Mouse (Mus musculus) midbrain, embryonic 16.5 days (tissue): Measurements from ENCODE around the gene Map3k10. TPM values are rescaled to one million over a fixed set of nuclear protein-coding genes. Genes with fewer than 3 reads are reported as not detected.

ENCODE experiments used
- ATAC-seq: fragments of 200-750 bp; cut with Nextera tagmentation; 2 replicates; pipeline ENCODE4 v1.8.0; 2017; ENCODE audit warnings: moderate TSS enrichment
- H3K27ac ChIP-seq: fragments of 300-500 bp; sonication (generic); 2 replicates; pipeline ENCODE4 v1.5.1; 2014; ENCODE audit warnings: mild to moderate bottlenecking, low read length, mixed read lengths
- H3K27me3 ChIP-seq: fragments of 300-500 bp; sonication (generic); 2 replicates; pipeline ENCODE4 v1.6.1; 2014; ENCODE audit warnings: low read depth, low read length, mixed read lengths; ENCODE audit not compliant: control insufficient read depth, insufficient read depth
- H3K36me3 ChIP-seq: fragments of 300-500 bp; sonication (generic); 2 replicates; pipeline ENCODE4 v1.6.1; 2014; ENCODE audit warnings: mild to moderate bottlenecking, low read length, moderate library complexity, mixed read lengths; ENCODE audit not compliant: control insufficient read depth, insufficient read depth
- H3K4me1 ChIP-seq: fragments of 300-500 bp; sonication (generic); 2 replicates; pipeline ENCODE4 v1.6.1; 2014; ENCODE audit warnings: mild to moderate bottlenecking, low read length, mixed read lengths; ENCODE audit not compliant: control insufficient read depth, insufficient read depth
- H3K4me2 ChIP-seq: fragments of 300-500 bp; sonication (generic); 2 replicates; pipeline ENCODE4 v1.6.1; 2014; ENCODE audit warnings: mild to moderate bottlenecking, low read length, mixed read lengths
- H3K4me3 ChIP-seq: fragments of 300-500 bp; sonication (generic); 2 replicates; pipeline ENCODE4 v1.5.1; 2014; ENCODE audit warnings: low read depth, mild to moderate bottlenecking, low read length, moderate library complexity, mixed read lengths
- H3K9ac ChIP-seq: fragments of 300-500 bp; sonication (generic); 2 replicates; pipeline ENCODE4 v1.6.1; 2014; ENCODE audit warnings: low read depth, low read length, mixed read lengths
- H3K9me3 ChIP-seq: fragments of 300-500 bp; sonication (generic); replicated peaks from 2 replicates; pipeline ENCODE4 v1.6.1; 2014; ENCODE audit warnings: mild to moderate bottlenecking, low read length, mixed read lengths; ENCODE audit not compliant: control insufficient read depth, poor library complexity, severe bottlenecking
- WGBS: fragments of 180-500 bp; shearing (Covaris S2); extraction: QIAGEN DNeasy Blood & Tissue Kit; methylation state at CpG from one replicate; pipeline ENCODE4 v1.1.7; 2014; 5-methylcytosine and 5-hydroxymethylcytosine counted together
- polyA plus RNA-seq: library from polyadenylated mRNA; unstranded; fragments of >200 nt; fragmentation: Nextera tagmentation; extraction: Ambion mirVana; gene quantifications from 2 replicates; pipeline ENCODE4 v1.2.1, GENCODE M21; 2015

Gene Map3k10
- polyA plus RNA-seq, 1 experiment from 2014 or later, result 16.9 TPM

DNA sequence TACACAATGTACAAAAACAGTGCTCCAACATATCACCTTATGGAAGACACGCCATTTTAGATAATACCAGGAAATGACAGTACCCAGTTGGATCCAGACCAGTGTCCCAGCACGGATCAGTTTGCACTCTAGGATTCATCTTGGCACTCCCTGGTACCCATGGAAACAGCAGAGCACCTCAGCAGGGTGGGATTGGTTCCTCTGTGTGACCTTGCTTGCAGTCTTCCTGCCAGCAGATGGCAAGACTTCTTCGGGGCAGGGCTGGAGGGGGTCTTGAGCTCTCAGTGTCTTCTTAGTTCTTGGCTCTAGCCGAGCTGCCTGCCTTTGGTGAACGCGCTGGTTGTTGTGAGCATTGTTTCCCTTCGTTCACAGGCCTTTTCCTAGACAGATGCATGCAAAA is 46.7 kb downstream of the Map3k10 start:
- Histone ChIP-seq H3K4me3 (no peak overlapping the region), H3K27me3 (no peaks in the 10 kb centered on the region), H3K4me1 (no peaks in the 10 kb centered on the region), H3K4me2 (no peak overlapping the region), H3K9ac (no peak overlapping the region), H3K9me3 (no peaks in the 10 kb centered on the region), H3K36me3 (peaks cover 17% of the 10 kb centered on the region), H3K27ac (no peak overlapping the region)
- ATAC-seq, result no peak
- 81% methylated on average over 7 of the region's 7 CpGs for WGBS

DNA sequence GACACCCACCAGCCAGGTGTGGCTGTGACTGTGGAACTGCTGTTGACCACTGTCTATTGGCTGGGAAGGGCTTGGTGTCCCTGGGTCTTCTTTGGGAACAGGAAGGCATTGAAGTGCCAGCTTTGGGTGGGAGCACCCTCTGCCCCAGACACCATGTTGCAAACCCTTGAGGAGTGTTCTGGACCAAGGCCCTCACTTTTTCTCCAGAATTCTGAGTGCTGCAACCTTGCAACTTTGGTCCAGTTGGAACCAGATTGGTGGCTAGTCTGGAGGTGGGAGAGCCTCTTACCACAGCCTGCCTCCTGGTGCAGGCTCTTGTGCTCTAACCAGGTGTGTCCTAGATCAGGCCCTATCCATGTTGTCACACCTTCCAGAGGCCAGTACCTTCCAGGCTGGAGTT is 49.4 kb downstream of the Map3k10 start:
- Histone ChIP-seq H3K27me3 (no peaks in the 10 kb centered on the region), H3K27ac (no peak overlapping the region), H3K4me3 (no peak overlapping the region), H3K9ac (no peak overlapping the region), H3K9me3 (no peaks in the 10 kb centered on the region), H3K4me1 (no peaks in the 10 kb centered on the region), H3K36me3 (peaks cover 13% of the 10 kb centered on the region; the same call in 1 of the 2 replicates), H3K4me2 (no peak overlapping the region)
- ATAC-seq, result no peak

DNA sequence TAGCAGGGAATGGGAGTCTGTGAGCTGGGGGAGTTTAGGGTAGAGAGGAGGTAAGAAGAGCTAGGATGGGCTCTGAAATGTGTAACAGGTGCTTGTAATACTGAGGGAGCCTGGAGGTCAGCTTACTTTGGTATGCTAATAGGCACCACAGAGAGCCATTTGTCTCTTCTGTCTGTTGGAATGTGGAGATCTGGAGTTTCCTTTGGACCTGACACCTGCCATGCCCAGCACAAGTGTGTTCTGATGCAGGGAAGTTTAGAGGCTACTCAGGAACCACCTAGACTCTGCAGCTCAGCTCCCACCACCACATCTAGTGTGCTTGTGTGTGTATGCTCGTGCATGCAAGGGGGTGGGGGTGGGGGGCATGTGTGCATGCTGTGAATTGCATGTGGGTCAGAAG is 52.2 kb downstream of the Map3k10 start:
- H3K4me1 ChIP-seq, result no peaks in the 10 kb centered on the region
- no peak for ATAC-seq
- H3K36me3 ChIP-seq, result peaks cover 11% of the 10 kb centered on the region; the same call in 1 of the 2 replicates

DNA sequence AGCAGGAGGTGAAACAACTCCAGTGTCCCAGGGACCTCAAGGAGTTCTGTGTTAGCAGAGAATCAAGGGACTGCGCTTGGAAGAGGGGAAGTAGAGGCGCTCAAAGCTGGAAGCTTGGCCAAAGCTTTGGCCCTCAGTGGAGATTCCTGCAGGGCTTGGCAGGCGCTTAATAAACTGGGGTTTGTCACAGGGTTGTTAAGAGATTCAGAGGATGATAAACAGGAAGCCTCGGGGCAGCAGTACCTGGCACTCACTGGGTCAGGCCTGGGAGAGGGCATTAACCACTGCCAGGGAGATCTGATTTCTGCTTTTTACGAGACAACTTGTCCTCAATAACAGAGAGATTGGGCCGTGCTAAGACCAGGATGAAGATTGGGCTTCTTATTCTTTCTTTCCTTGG is 53.4 kb downstream of the Map3k10 start:
- Histone ChIP-seq H3K4me2 (no peak overlapping the region), H3K4me3 (no peak overlapping the region), H3K4me1 (no peaks in the 10 kb centered on the region), H3K9me3 (no peaks in the 10 kb centered on the region), H3K27me3 (no peaks in the 10 kb centered on the region), H3K27ac (no peak overlapping the region), H3K9ac (no peak overlapping the region), H3K36me3 (peaks cover 11% of the 10 kb centered on the region; the same call in 1 of the 2 replicates)
- no peak for ATAC-seq
- 86% methylated on average over 6 of the region's 6 CpGs for WGBS

More for the DNA sequence above, 52.2 kb downstream of the Map3k10 start:
- Histone ChIP-seq H3K9me3 (no peaks in the 10 kb centered on the region), H3K9ac (no peak overlapping the region), H3K4me2 (no peak overlapping the region), H3K27ac (no peak overlapping the region), H3K27me3 (no peaks in the 10 kb centered on the region), H3K4me3 (no peak overlapping the region)
- WGBS, result 89% methylated on average over 1 of the region's 1 CpGs

DNA sequence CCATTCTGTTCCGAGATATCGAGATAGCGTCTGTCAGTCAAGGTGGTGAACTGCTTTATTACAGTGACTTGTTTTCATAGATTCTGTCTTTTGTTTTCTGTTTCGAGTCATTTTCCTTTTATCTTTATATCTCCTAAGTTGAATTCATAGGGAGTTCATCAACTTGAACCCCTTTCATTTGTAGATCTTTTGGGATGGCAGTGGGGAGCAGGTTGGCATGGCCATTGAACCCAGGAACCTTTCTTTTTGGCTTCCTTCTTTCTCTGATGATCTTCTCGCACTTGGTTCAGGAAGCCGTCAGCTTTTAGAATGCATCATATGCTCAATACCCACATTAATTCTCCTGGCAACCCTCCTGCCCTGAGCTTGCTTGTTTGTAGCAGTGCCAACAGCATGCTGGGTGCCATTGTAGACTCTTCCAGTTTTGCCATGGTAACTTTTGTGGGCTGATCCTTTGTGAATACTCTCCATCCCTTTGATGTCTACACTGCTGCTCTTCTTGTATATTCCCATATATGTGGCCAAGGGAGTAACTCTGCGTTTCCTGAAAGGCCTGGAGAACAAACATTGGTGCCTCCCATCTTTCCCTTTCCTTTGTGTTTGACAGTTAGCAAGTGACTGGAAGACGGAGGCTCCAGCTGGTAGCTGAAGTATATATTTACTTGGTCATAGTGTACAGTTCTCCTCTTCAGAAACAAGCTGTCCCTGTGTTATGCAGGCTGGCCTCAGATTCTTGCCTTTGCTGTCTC is 60.5 kb downstream of the Map3k10 start:
- no peaks in the 10 kb centered on the region for H3K27me3 ChIP-seq
- peaks cover 11% of the 10 kb centered on the region for H3K4me1 ChIP-seq
- WGBS, result 29% methylated on average over 8 of the region's 8 CpGs
- H3K36me3 ChIP-seq, result no peaks in the 10 kb centered on the region; the same call in 1 of the 2 replicates
- peak overlapping the region; percentile 78 for H3K27ac ChIP-seq
- peak; percentile 80; the same call in 1 of the 2 replicates for ATAC-seq
- H3K4me3 ChIP-seq, result no peak overlapping the region
- no peak overlapping the region; the same call in 1 of the 2 replicates for H3K4me2 ChIP-seq
- no peak overlapping the region for H3K9ac ChIP-seq
- H3K9me3 ChIP-seq, result no peaks in the 10 kb centered on the region

DNA sequence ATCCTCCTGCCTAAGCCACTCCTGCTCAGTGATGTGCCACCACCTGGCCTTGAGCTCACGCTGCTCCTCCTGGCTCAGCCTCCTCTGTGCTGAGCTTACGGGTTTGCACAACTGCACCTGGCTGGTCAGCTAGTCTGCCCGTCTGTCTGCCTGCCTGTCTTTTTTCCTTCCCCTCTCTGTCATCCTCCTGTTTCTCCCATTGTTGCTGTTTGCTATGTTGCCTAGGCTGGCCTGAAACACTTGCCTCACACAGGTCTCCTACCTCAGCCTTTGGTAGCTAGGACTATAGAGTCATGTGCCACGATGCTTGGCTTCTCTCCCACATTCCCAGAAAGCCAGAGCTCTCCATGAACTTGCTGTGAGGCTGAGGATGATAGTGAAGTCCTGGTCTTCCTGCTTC is 61.5 kb downstream of the Map3k10 start:
- Histone ChIP-seq H3K4me1 (peaks cover 11% of the 10 kb centered on the region), H3K27me3 (no peaks in the 10 kb centered on the region), H3K9me3 (no peaks in the 10 kb centered on the region), H3K9ac (no peak overlapping the region), H3K36me3 (no peaks in the 10 kb centered on the region; the same call in 1 of the 2 replicates), H3K4me3 (no peak overlapping the region), H3K27ac (peak overlapping the region; percentile 29), H3K4me2 (no peak overlapping the region)
- 63% methylated on average over 4 of the region's 4 CpGs for WGBS
- no peak for ATAC-seq

DNA sequence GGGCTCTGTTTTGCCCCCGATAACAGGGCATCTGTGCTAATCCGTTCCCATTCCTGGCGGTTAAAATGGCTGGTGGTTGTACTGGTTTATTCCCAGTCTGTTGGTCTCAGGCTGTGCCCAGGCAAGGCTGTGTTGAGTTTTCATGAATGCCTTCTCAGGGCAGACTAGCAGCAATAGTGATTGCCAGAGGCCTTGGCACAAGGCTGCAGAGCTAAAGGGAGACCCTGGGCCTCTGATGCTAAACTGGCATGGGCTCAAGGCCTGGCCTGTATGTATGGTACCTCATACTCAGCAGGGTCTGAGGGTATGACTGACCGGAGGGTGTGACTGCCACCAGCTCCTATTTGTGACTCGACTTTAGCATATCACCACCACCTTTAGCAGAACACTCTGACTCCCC is 63.5 kb downstream of the Map3k10 start:
- Histone ChIP-seq H3K9me3 (no peaks in the 10 kb centered on the region), H3K27ac (no peak overlapping the region), H3K4me2 (no peak overlapping the region), H3K36me3 (no peaks in the 10 kb centered on the region; the same call in 1 of the 2 replicates), H3K9ac (no peak overlapping the region), H3K4me3 (no peak overlapping the region), H3K27me3 (no peaks in the 10 kb centered on the region), H3K4me1 (peaks cover 15% of the 10 kb centered on the region)
- ATAC-seq, result no peak
- WGBS, result 94% methylated on average over 5 of the region's 5 CpGs

DNA sequence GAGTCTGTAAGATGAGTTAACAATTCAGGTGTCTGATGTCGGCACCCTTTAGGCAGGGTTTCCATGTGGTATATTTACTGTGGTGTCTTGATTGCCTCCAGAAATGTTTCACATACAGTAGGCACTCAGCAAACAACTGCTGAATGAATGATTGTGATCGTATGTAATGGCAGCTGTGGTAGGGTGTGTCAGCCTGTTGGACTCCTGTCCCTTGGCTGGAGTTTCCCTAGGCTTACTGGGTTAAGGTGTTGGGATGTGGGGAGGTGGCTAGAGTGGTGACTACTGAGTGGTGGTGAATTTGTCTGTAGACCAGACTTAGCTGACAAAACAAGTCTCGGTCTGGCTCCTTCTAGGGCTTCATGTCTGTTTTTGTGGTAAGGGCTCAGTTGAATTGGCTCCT is 64.0 kb downstream of the Map3k10 start:
- Histone ChIP-seq H3K36me3 (no peaks in the 10 kb centered on the region; the same call in 1 of the 2 replicates), H3K27ac (no peak overlapping the region), H3K27me3 (no peaks in the 10 kb centered on the region), H3K4me3 (no peak overlapping the region), H3K9me3 (no peaks in the 10 kb centered on the region), H3K4me2 (no peak overlapping the region), H3K9ac (no peak overlapping the region), H3K4me1 (peaks cover 15% of the 10 kb centered on the region)
- 93% methylated on average over 3 of the region's 3 CpGs for WGBS
- no peak for ATAC-seq

DNA sequence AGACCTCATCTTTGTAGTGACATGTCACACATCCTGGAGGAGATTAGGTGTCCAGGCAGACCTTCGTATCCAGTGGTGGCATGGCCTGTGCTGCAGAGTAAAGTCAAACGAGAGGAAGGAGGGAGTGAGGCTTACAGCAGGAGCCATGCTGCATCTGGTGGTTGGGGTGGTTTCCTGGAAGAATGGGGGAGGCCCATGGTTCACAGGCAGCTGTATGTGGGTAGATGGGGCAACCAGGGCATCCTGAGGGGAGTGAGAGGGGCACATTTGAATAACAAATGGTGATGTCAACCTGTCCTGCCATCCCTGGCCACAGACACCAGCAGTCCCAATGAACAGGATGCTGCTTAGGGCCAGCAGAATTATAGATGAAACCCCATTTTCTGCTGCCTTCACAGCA is 64.7 kb downstream of the Map3k10 start:
- WGBS, result 88% methylated on average over 2 of the region's 2 CpGs

More for the DNA sequence above, 64.7 kb downstream of the Map3k10 start:
- Histone ChIP-seq H3K4me3 (no peak overlapping the region), H3K9ac (no peak overlapping the region), H3K9me3 (no peaks in the 10 kb centered on the region), H3K27me3 (no peaks in the 10 kb centered on the region), H3K4me2 (no peak overlapping the region), H3K36me3 (no peaks in the 10 kb centered on the region; the same call in 1 of the 2 replicates), H3K4me1 (peaks cover 15% of the 10 kb centered on the region), H3K27ac (no peak overlapping the region)
- no peak for ATAC-seq
